Mouse (Mus musculus) CH12.LX (cell line): ENCODE measurements at regions not wholly inside any gene's neighbourhood (a gene's known extent, or its start where the extent isn't known, plus 50 kb on each side); places are given as distances from the start of the nearest gene placed in this dataset.

Experiments
- DNase-seq: peaks from one replicate; pipeline ENCODE4 v3.0.0-alpha.2; 2013; ENCODE audit errors: extremely low read depth
- H3K27ac ChIP-seq: 2 replicates; pipeline ENCODE4 v1.5.1; 2012; ENCODE audit warnings: low read depth, mild to moderate bottlenecking, control low read depth, moderate library complexity; ENCODE audit not compliant: insufficient read depth
- H3K27me3 ChIP-seq: replicated peaks from 2 replicates; pipeline ENCODE3; 2012; ENCODE audit warnings: inconsistent platforms
- H3K36me3 ChIP-seq, 2 experiments: replicated peaks in 1 of 2; 2 replicates each; pipeline versions ENCODE3 to v1.6.1; 2012; ENCODE audit warnings: inconsistent platforms in 1 of 2, low read length in 1 of 2, mild to moderate bottlenecking in 1 of 2, mixed read lengths in 1 of 2, moderate library complexity in 1 of 2; ENCODE audit not compliant: control insufficient read depth in 1 of 2, insufficient read depth in 1 of 2
- H3K4me1 ChIP-seq, 2 experiments: 2 replicates each; pipeline ENCODE4 v1.6.1; 2012; ENCODE audit warnings: inconsistent platforms in 1 of 2, moderate library complexity in 1 of 2; ENCODE audit not compliant: insufficient read depth in 2 of 2, control insufficient read depth in 1 of 2
- H3K4me2 ChIP-seq: 2 replicates; pipeline ENCODE4 v1.6.1; 2012; ENCODE audit warnings: low read depth, mild to moderate bottlenecking, control low read depth; ENCODE audit not compliant: poor library complexity, insufficient read depth, severe bottlenecking
- H3K4me3 ChIP-seq, 3 experiments: fragments of 150-350 bp in 1 of 3; sonication (generic) in 1 of 3; replicated peaks in 1 of 3; 2 replicates each; pipeline versions ENCODE3 to v1.5.1; 2011 to 2012; ENCODE audit warnings: low read depth in 2 of 3, low read length in 2 of 3, mild to moderate bottlenecking in 2 of 3, moderate library complexity in 2 of 3, control low read depth in 1 of 3, improper control_type of control experiment in 1 of 3, inconsistent platforms in 1 of 3, mixed read lengths in 1 of 3; ENCODE audit not compliant: poor library complexity in 1 of 3
- H3K79me2 ChIP-seq: replicated peaks from 2 replicates; pipeline ENCODE4 v1.6.1; 2012; ENCODE audit warnings: mild to moderate bottlenecking, moderate library complexity; ENCODE audit not compliant: control insufficient read depth, poor library complexity, insufficient read depth, severe bottlenecking; ENCODE audit errors: extremely low read depth
- H3K9ac ChIP-seq: 2 replicates; pipeline ENCODE4 v1.6.1; 2012; ENCODE audit warnings: low read depth, mild to moderate bottlenecking, control low read depth, moderate library complexity; ENCODE audit not compliant: insufficient read depth
- H3K9me3 ChIP-seq: replicated peaks from 2 replicates; pipeline ENCODE3; 2012; ENCODE audit warnings: low read length, inconsistent platforms, mixed read lengths
- CHD1 ChIP-seq: IDR thresholded peaks from 2 replicates; pipeline ENCODE4 v1.6.1; 2012; ENCODE audit warnings: low read depth, low read length, improper control_type of control experiment, inconsistent platforms
- ETS1 ChIP-seq: conservative IDR thresholded peaks from 2 replicates; pipeline ENCODE4 v1.6.1; 2012; ENCODE audit warnings: low read depth, mild to moderate bottlenecking, inconsistent platforms, low read length, improper control_type of control experiment, moderate library complexity
- GABPA ChIP-seq: IDR thresholded peaks from 2 replicates; pipeline ENCODE4 v1.6.1; 2012; ENCODE audit warnings: low read depth, low read length, improper control_type of control experiment, inconsistent platforms; ENCODE audit not compliant: insufficient replicate concordance
- HCFC1 ChIP-seq: IDR thresholded peaks from 2 replicates; pipeline ENCODE4 v1.6.1; 2012; ENCODE audit warnings: low read depth, mild to moderate bottlenecking, inconsistent platforms, low read length, improper control_type of control experiment
- JUN ChIP-seq: IDR thresholded peaks from 2 replicates; pipeline ENCODE4 v1.6.1; 2011; ENCODE audit warnings: low read depth, mild to moderate bottlenecking, low read length, improper control_type of control experiment, moderate library complexity; ENCODE audit not compliant: insufficient read depth
- JUND ChIP-seq: conservative IDR thresholded peaks from 2 replicates; pipeline ENCODE4 v1.6.1; 2011; ENCODE audit warnings: low read depth, low read length, improper control_type of control experiment
- KAT2A ChIP-seq: IDR thresholded peaks from 2 replicates; pipeline ENCODE4 v1.6.1; 2012; ENCODE audit warnings: low read length, improper control_type of control experiment, inconsistent platforms; ENCODE audit not compliant: insufficient replicate concordance
- MEF2A ChIP-seq: IDR thresholded peaks from 2 replicates; pipeline ENCODE4 v1.6.1; 2014; ENCODE audit warnings: low read depth, mild to moderate bottlenecking, inconsistent platforms, low read length, improper control_type of control experiment, borderline replicate concordance
- MXI1 ChIP-seq: IDR thresholded peaks from 2 replicates; pipeline ENCODE4 v1.6.1; 2011; ENCODE audit warnings: mild to moderate bottlenecking, low read depth, low read length, improper control_type of control experiment
- MYC ChIP-seq: IDR thresholded peaks from 2 replicates; pipeline ENCODE4 v1.6.1; 2011; ENCODE audit warnings: low read depth, mild to moderate bottlenecking, improper control_type of control experiment, low read length
- NELFE ChIP-seq: IDR thresholded peaks from 2 replicates; pipeline ENCODE4 v1.6.1; 2011; ENCODE audit warnings: low read depth, low read length, improper control_type of control experiment
- NRF1 ChIP-seq: IDR thresholded peaks from 2 replicates; pipeline ENCODE4 v1.6.1; 2014; ENCODE audit warnings: low read depth, mild to moderate bottlenecking, inconsistent platforms, low read length, improper control_type of control experiment, moderate library complexity
- POLR2A ChIP-seq: IDR thresholded peaks from 2 replicates; pipeline ENCODE4 v1.6.1; 2011; ENCODE audit warnings: low read depth, mild to moderate bottlenecking, improper control_type of control experiment, low read length
- POLR2AphosphoS2 ChIP-seq: IDR thresholded peaks from 2 replicates; pipeline ENCODE4 v1.6.1; 2011; ENCODE audit warnings: low read depth, low read length, improper control_type of control experiment
- RCOR1 ChIP-seq: conservative IDR thresholded peaks from 2 replicates; pipeline ENCODE4 v1.6.1; 2012; ENCODE audit warnings: low read depth, mild to moderate bottlenecking, inconsistent platforms, low read length, improper control_type of control experiment
- SIN3A ChIP-seq: IDR thresholded peaks from 2 replicates; pipeline ENCODE4 v1.6.1; 2012; ENCODE audit warnings: low read length, improper control_type of control experiment, inconsistent platforms
- SMC3 ChIP-seq: IDR thresholded peaks from 2 replicates; pipeline ENCODE4 v1.6.1; 2011; ENCODE audit warnings: low read depth, low read length, improper control_type of control experiment
- TBP ChIP-seq: conservative IDR thresholded peaks from 2 replicates; pipeline ENCODE4 v1.6.1; 2011; ENCODE audit warnings: low read depth, low read length, improper control_type of control experiment
- TCF12 ChIP-seq: IDR thresholded peaks from 2 replicates; pipeline ENCODE4 v1.6.1; 2014; ENCODE audit warnings: low read depth, mild to moderate bottlenecking, inconsistent platforms, low read length, improper control_type of control experiment
- USF2 ChIP-seq: conservative IDR thresholded peaks from 2 replicates; pipeline ENCODE4 v1.6.1; 2011; ENCODE audit warnings: low read depth, low read length, improper control_type of control experiment
- ZMIZ1 ChIP-seq: IDR thresholded peaks from 2 replicates; pipeline ENCODE4 v1.6.1; 2012; ENCODE audit warnings: low read depth, mild to moderate bottlenecking, inconsistent platforms, low read length, improper control_type of control experiment
- ZNF384 ChIP-seq: IDR thresholded peaks from 2 replicates; pipeline ENCODE4 v1.6.1; 2012; ENCODE audit warnings: low read depth, low read length, improper control_type of control experiment, inconsistent platforms
- dilution Hi-C: fragments of 300-500 bp; cut with MboI; formaldehyde crosslinking; loops from 2 replicates; pipeline ENCODE4 v1.14.3; 2020; ENCODE audit warnings: low sequenced_read_pairs; ENCODE audit not compliant: extremely low pct_unique_long_range_greater_than_20kb, extremely low pct_ligation_motif_present
- in situ Hi-C: fragments of 300-500 bp; cut with MboI; formaldehyde crosslinking; loops from 3 replicates; pipeline ENCODE4 v1.14.3; 2019; ENCODE audit warnings: low sequenced_read_pairs, low pct_ligation_motif_present, low pct_unique_long_range_greater_than_20kb, mixed read lengths

GRCm38 (mm10) chr2:38420498-38420897, 81.4 kb downstream of the Lhx2 start:
- no peak for DNase-seq
- Histone ChIP-seq H3K36me3 (no peaks in the 10 kb centered on the region), H3K4me1 (peaks cover 0 to 9% of the 10 kb centered on the region in 2 experiments; a peak in 1 of 4 replicates), H3K9ac (no peak overlapping the region), H3K79me2 (no peaks in the 10 kb centered on the region), H3K27ac (no peak overlapping the region), H3K4me3 (no peak overlapping the region), H3K27me3 (peaks cover 21% of the 10 kb centered on the region), H3K9me3 (no peaks in the 10 kb centered on the region), H3K4me2 (no peak overlapping the region)
- dilution Hi-C loops (no loop called here), in situ Hi-C loops (no loop called here)
- TF ChIP-seq TCF12 (no peak), JUND (no peak), TBP (no peak), ETS1 (no peak)

- Histone ChIP-seq H3K9me3 (no peaks in the 10 kb centered on the region), H3K4me2 (no peak overlapping the region), H3K27me3 (peaks cover 8% of the 10 kb centered on the region), H3K4me3 (no peak overlapping the region), H3K27ac (no peak overlapping the region), H3K36me3 (no peaks in the 10 kb centered on the region), H3K79me2 (no peaks in the 10 kb centered on the region), H3K4me1 (peaks cover 0 to 9% of the 10 kb centered on the region in 2 experiments; a peak in 1 of 4 replicates), H3K9ac (no peak overlapping the region)
- TF ChIP-seq KAT2A (no peak), CHD1 (no peak), NRF1 (no peak), ZMIZ1 (no peak), ZNF384 (no peak), TCF12 (no peak), POLR2A (no peak), SIN3A (no peak)
- dilution Hi-C loops: no loop called here
- no peak for DNase-seq
- in situ Hi-C loops: no loop called here
Measured at GRCm38 (mm10) chr2:38422406-38422805, 83.3 kb downstream of the Lhx2 start.

- TF ChIP-seq ETS1: no peak
- TF ChIP-seq KAT2A: no peak
- TF ChIP-seq GABPA: no peak
- TF ChIP-seq POLR2A: no peak
- TF ChIP-seq SMC3: no peak
- no peak for TF ChIP-seq POLR2AphosphoS2
- TF ChIP-seq HCFC1: no peak
- no peak for TF ChIP-seq JUN
- TF ChIP-seq MEF2A: no peak
- no peak for TF ChIP-seq USF2
- TF ChIP-seq RCOR1: no peak
- no peak for TF ChIP-seq ZMIZ1
- TF ChIP-seq MYC: no peak
- TF ChIP-seq MXI1: no peak
- TF ChIP-seq CHD1: no peak
- no peak for TF ChIP-seq NELFE
- H3K9me3 ChIP-seq: no peaks in the 10 kb centered on the region
- H3K27me3 ChIP-seq: peaks cover 6% of the 10 kb centered on the region
- H3K27ac ChIP-seq: no peak overlapping the region
- no peaks in the 10 kb centered on the region for H3K79me2 ChIP-seq
- H3K9ac ChIP-seq: no peak overlapping the region
- in situ Hi-C loops: no loop called here
- DNase-seq: no peak
- dilution Hi-C loops: no loop called here
- H3K36me3 ChIP-seq: no peaks in the 10 kb centered on the region
- H3K4me3 ChIP-seq: no peak overlapping the region
- peaks cover 0 to 9% of the 10 kb centered on the region in 2 experiments; a peak in 1 of 4 replicates for H3K4me1 ChIP-seq
- H3K4me2 ChIP-seq: no peak overlapping the region
Measured at GRCm38 (mm10) chr2:38423886-38424277, 84.8 kb downstream of the Lhx2 start.
